Mouse (Mus musculus) embryo, embryonic 11.5 days (tissue): ENCODE results near the gene Tubb4a.
"Not testable (repeated sequence)": the region's sequence is repeated elsewhere in the genome, so short reads cannot be mapped to it uniquely, and the experiment has no call there.

ENCODE experiments used
- DNase-seq: peaks from one replicate; pipeline ENCODE4 v3.0.0-alpha.2; 2012; ENCODE audit warnings: low read depth, low spot score

The Tubb4a gene

DNA sequence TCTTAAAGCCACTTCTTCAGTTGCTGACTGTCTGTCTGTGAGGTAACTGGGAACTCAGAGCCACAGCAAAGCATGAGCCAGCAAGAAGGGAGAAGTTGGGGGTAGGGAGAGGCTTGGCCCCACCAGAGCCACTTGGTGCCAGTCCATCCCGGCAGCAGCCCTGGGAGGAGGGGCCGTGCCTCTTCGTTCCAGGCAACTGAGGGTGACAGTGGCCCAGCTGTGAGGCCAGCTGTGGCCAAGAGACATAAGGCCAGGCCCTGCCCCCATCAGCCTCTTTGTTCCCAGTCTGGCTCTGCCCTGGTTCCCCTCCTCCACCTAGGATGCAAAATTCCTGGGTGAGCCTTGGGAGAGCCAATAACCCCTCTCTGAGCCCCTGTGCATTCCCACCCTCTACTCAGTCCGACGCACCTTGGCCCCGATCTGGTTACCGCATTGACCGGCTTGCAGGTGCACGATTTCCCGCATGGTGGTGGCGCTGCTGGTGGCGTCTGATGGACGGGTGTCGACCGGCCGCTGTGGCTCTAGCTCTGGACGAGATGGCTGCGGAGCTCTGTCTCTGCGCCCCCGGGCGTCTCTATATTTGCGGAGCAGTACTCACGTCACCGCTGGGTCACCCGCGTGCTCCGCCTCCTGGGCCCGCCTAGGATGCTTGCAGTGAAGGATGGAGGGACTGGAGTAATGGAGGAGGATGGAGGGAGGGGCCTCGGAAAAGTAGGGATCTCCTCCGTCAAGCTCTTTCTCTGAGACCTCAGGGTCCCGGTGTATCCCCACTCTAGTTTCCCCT is at the start of gene Tubb4a:
Tubb4a (minus strand) TSS at position 734 of the 784 bp plus-strand sequence.
- DNase-seq = no peak

- no peak for DNase-seq
These were observed 48.1 kb upstream of the Tubb4a start for GRCm38 (mm10) chr17:57135635-57136034.

DNA sequence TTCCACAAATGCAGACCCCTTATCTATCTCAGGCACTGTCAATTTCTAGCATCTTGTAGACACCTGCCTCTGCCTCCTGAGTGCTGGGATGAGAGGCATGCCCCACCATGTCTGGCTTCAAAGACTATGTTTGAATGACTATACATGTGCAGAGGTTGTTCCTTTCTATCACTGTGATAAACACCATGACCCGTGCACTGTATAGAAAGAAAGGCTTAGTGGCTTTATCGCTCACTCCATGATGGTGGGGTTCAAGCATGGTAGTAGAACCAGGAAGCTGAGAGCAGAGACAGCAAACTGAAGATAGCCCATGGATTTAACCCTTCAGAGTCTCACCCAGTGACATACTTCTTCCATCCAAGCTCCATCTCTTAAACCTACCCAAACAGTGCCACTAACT is 47.1 kb upstream of the Tubb4a start:
- DNase-seq = no peak

GRCm38 (mm10) chr17:57134021-57134420 is 46.4 kb upstream of the Tubb4a start:
- DNase-seq = not testable (repeated sequence)

- DNase-seq = no peak
These were observed 44.2 kb upstream of the Tubb4a start for GRCm38 (mm10) chr17:57131793-57132192.

GRCm38 (mm10) chr17:57125853-57126622 is 38.5 kb upstream of the Tubb4a start:
- no peak for DNase-seq

DNA sequence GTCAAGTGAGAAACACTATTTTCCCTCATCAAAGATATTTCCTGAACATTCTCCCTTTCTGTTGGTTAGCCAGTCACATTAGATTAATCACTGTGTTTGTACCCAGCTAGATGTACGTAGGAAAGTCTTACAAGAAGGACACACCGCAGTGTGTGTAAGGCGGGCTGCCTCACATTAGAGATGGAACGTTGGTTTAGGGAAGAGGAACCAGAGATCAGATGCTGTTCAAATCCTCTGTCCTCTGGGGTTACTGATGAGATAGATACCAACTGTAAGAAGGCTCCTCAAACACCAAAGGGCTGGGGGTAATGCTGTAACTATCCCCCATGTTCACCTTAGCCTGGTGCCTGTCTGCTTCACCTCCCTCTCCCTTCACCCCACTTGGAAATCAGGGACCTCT is 37.2 kb upstream of the Tubb4a start:
- DNase-seq = no peak

DNA sequence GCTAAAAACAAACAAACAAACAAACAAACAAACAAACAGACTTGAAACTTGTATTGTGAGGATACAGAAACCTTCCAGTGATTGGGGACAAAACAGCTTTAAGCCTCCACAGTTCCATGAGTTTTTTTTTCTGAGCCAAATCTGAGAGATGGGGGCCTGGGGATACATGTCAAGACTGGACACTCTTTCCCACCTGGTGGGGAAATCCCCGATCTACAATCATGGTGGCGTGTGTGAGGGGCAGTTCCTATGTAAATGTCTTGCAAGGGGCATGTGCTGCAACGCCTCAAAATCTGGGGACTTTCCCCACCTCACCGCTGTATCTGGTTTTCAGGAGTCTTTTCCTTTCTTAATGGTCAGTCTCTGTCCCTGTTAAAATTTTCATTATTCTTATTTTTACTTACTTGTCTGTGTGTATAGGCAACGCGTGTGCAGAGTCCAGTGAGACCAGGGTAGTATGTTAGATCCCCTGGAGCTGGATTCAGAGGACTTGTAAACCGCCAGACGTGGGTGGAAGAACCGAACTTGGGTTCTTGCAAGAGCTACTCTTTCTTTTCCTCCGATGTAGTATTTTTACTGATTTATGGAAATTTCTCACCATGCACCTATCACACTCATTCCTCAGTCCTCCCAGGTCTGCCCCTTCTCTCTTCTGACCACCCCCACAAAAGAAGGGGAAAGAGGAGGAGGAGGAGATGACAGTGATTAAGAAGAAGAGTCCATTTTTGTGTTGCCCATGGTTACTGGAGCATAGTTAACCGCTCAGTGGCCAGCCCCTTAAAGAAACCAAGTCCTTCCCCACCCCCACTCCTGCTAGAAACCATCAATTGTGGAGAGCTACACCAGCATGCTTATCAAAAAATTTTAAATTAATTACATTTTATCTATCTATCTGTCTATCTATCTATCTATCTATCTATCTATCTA is 35.9 kb upstream of the Tubb4a start:
- no peak for DNase-seq

DNA sequence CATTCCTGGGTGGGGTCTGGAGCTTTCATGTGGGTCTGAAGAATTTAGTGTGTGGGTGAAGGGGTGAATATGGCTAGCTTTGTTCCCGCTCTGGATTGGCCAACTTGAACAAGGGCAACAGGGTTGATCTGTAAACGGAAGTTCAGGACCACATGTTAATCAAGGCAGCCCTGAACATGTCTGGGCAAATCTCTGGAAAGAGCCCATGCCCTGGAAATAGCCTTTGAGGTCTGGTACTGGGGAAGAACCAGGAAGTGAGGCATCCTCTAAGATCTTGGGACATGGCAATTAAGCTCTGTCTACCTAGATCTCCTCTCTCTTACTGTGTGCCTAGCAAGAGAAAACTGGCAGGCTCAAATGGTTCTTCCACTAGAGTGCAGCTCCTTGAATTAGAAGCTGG is 34.3 kb upstream of the Tubb4a start:
- no peak for DNase-seq

DNA sequence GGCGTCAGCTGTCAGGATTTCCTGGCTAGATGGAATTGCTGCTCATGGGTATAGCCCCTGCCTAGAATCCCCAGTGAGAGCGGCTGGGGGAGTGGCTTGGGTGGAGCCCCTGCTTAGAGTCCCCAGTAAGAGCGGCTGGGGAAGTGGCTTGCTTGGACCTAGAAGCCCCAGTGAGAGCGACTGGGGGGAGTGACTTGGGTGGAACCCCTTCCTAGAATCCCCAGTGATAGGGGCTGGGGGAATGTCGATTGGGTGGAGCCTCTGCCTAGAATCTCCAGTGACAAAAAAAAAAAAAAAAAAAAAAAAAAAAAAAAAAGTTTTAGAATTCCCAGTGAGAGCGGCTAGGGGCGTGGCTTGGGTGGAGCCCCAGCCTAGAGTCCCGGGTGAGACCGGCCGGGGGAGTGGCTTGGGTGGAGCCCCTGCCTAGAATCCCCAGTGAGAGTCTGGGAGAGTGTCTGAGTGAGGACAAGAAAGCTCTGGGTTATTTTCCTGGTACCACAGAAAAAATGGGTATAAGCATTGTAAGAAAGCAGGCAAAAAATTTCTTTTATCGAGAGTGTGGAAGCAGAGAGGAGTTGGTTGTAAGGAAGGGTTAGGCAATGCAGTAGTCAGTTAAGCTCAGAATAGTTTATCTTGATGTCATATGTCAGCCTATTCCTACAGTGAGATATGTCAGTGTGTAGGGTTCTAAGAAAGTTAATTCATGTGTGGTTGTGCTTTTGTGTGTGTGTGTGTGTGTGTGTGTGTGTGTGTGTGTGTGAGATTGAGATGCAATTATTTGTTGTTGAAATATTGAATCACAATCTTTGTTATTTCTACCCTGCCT is 31.2 kb upstream of the Tubb4a start:
- peak; percentile 20 for DNase-seq

GRCm38 (mm10) chr17:57116801-57117200 is 29.2 kb upstream of the Tubb4a start:
- DNase-seq = no peak

GRCm38 (mm10) chr17:57112768-57113474 is 25.3 kb upstream of the Tubb4a start:
- DNase-seq = no peak

GRCm38 (mm10) chr17:57110005-57110404 is 22.4 kb upstream of the Tubb4a start:
- no peak for DNase-seq

DNA sequence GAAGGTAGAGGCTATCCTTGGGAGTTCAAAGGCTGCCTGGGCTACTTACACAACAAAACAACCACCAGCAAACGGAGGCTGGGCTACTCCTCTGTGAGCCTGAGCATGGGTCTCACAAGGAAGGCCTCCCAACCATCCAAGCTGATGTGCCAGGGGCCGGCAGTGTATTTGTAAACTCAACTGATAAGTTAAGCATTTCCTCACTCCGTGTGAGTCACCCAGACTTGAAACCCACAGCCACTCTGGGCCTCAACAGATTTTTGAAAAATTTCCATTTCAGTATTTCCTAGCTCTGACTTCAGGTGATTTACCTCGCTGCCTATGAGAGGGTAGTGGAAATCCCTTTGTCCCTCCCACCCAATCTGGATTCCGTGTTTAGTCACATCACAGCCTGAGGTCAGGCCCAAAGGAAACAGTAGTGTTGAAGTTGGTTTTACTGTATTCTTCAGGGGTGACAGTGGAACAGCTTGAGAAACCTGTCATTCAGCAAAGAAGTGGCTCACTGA is 21.1 kb upstream of the Tubb4a start:
- DNase-seq = no peak

DNA sequence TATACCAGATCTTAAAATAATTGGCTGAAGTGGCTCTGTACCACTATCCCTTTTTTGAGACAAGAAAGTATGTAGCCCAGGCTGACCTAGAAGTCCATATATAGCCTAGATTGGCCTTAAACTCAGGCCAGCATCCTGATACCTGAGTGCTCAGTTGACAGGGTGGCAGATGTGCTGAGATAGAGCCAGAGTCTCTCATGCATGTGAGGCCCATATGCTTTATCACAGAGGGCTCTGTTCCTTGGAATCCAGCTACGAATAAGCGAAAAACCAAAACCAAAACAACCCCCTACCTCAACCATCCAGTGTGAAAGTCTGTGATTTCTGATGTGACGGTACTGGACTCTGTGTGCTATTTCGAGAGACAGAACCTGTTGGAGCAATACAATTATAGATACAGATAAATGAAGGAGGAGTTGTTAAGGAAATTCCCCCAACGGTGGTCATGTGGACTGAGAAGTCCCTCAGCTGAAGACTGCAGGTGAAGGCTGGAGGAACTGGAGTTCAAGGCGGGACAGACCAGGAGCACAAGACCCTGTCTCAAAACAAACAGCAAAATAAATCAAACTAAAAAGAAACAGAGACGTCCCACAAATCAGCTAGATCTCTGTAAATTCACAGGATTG is 20.6 kb upstream of the Tubb4a start:
- DNase-seq = no peak

- DNase-seq = no peak
These were observed 19.5 kb upstream of the Tubb4a start for GRCm38 (mm10) chr17:57107064-57107463.

DNA sequence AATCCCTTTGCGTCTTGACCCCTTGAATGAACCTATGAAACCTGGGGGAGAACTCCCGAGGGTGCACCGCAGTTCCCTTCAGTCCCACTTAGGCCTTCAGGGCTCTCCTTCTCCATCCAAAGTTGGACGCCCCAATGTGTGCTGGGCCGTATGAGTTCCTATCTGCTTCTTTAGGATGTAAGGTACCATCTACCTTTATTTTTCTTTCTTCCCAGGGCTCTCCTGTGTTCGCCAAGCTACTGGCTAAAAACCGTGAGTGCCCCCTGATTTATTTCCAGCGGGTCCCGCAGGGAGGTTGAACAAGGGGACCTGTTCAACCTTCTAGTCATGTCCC is 18.4 kb upstream of the Tubb4a start:
- no peak for DNase-seq

DNA sequence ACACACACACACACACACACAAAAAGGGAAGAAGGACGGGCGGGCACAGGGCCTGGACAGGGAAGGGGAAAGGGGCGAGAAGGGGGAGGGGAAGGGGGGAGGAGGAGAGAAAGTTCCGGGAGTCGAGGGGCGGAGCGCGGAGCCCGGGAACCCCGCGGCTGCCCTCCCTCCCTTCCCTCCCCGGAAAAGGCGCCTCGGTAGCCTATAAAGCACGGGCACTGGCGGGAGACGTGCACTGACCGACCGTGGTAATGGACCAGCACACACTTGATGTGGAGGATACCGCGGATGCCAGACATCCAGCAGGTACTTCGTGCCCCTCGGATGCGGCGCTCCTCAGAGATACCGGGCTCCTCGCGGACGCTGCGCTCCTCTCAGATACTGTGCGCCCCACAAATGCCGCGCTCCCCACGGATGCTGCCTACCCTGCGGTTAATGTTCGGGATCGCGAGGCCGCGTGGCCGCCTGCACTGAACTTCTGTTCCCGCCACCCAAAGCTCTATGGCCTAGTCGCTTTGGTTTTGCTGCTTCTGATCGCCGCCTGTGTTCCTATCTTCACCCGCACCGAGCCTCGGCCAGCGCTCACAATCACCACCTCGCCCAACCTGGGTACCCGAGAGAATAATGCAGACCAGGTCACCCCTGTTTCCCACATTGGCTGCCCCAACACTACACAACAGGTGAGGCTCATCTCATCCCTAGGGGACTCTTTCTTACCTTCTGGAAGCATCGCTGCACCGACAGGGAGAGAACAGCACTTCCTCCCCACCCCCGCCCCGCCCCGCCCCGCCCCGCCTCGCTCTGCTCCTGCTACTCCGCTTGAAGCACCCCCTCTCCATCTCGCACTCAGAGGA is 17.8 kb upstream of the Tubb4a start, which contains the start of gene Tnfsf9:
Tnfsf9 (plus strand) TSS at position 145 of the 854 bp plus-strand sequence.
- DNase-seq = no peak

DNA sequence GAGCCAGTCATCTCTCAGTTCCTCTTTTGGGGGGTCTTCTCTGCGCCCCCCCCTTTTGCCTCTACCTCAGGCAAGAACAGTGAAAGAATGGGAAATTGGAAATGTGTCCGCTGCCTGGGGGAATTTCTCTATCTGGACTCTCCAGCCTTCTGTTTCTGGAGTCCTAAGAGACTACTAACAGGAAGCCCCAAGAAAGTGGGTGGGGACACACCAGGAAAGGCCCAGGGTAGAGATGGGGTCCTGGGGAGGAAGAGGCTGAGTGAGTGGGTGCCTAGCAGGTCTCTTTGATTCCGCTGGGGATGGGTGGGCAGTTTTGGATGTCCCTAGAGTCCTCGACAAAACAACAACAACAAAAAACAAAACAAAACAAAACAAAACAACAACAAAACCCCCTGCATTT is 16.9 kb upstream of the Tubb4a start:
- DNase-seq = no peak
